Mouse (Mus musculus) heart, adult 2 months (tissue): ENCODE results near the gene Gm10553. TPM values are rescaled to one million over a fixed set of nuclear protein-coding genes. Genes with fewer than 3 reads are reported as not detected.
"Not testable (repeated sequence)": the region's sequence is repeated elsewhere in the genome, so short reads cannot be mapped to it uniquely, and the experiment has no call there.

Source experiments
- DNase-seq, 2 experiments: peaks; one replicate each; pipeline ENCODE4 v3.0.0; 2021
- H3K27ac ChIP-seq: fragments of 200-600 bp; 2 replicates; pipeline ENCODE4 v1.8.1; 2022
- H3K27me3 ChIP-seq: fragments of 200-500 bp; 2 replicates; pipeline ENCODE4 v1.6.1; 2012; ENCODE audit warnings: mild to moderate bottlenecking, low read length, inconsistent platforms, mixed read lengths; ENCODE audit not compliant: control insufficient read depth, insufficient read depth
- H3K36me3 ChIP-seq: fragments of 200-500 bp; 2 replicates; pipeline ENCODE4 v1.6.1; 2012; ENCODE audit warnings: low read length, inconsistent platforms; ENCODE audit not compliant: control insufficient read depth, insufficient read depth
- H3K4me1 ChIP-seq: fragments of 200-500 bp; 2 replicates; pipeline ENCODE4 v1.6.1; 2011; ENCODE audit warnings: low read length; ENCODE audit not compliant: control insufficient read depth, insufficient read depth
- H3K4me3 ChIP-seq: fragments of 200-600 bp; 2 replicates; pipeline ENCODE4 v1.8.1; 2022
- H3K79me2 ChIP-seq: fragments of 200-500 bp; replicated peaks from 2 replicates; pipeline ENCODE4 v1.6.1; 2012; ENCODE audit warnings: mild to moderate bottlenecking, inconsistent platforms, low read length, moderate library complexity, mixed read lengths; ENCODE audit not compliant: control insufficient read depth, insufficient read depth
- H3K9ac ChIP-seq: fragments of 200-500 bp; 2 replicates; pipeline ENCODE4 v1.6.1; 2012; ENCODE audit warnings: low read depth, mild to moderate bottlenecking, control low read depth, inconsistent platforms, low read length, mixed read lengths
- WGBS: fragments of 180-500 bp; shearing (Covaris S2); methylation state at CpG from one replicate; pipeline ENCODE4 v1.1.7; 2018; 5-methylcytosine and 5-hydroxymethylcytosine counted together
- intact Hi-C: fragments of 180-260 bp; cut with DNase I; formaldehyde crosslinking; loops from one replicate; pipeline ENCODE4 v1.15.1; 2025
- long read RNA-seq: library from polyadenylated mRNA; stranded (forward); transcript quantifications from one replicate; pipeline ENCODE4 v2.0.0, GENCODE M21; 2021
- polyA plus RNA-seq: library from polyadenylated mRNA; depleted of rRNA; stranded (reverse); fragments of >200 nt; gene quantifications from 2 replicates; pipeline ENCODE4 v1.2.3, GENCODE M21; 2012; rRNA removed
- total RNA-seq, 2 experiments: library from RNA; stranded (reverse); gene quantifications; 2 replicates each; pipeline ENCODE4 v1.2.3; 2021

Gene Gm10553
- total RNA-seq (not detected), polyA plus RNA-seq (not detected in 2 replicates)
- long read RNA-seq: 0 reads

DNA sequence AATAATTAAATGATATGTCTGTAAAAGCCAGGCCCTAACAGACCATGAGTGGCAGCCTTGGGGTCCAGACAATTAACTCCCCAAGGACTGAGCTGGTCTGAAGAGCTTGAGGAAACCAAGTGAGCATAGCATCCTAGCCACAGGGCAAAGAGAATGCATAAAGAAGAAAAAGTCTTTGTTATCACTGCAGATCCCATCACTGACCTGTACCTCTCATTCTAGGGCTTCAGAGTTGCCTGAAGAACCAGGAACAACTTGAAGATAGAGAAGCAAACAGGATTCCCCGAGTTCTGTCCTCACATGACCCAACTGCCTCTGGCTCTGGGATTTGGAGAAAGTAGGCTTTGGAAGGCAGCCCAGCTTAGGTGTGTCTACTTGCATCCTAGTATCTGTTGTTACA is at the start of gene Gm10553:
TSS of gene Gm10553 (plus strand) at position 301 of the 400 bp plus-strand sequence.
- H3K36me3 ChIP-seq, DNase-seq, intact Hi-C loops, H3K27me3 ChIP-seq, H3K9ac ChIP-seq, H3K4me1 ChIP-seq, H3K27ac ChIP-seq, H3K4me3 ChIP-seq, H3K79me2 ChIP-seq: not testable (repeated sequence)
- WGBS: 45% methylated on average over 1 of the region's 1 CpGs

DNA sequence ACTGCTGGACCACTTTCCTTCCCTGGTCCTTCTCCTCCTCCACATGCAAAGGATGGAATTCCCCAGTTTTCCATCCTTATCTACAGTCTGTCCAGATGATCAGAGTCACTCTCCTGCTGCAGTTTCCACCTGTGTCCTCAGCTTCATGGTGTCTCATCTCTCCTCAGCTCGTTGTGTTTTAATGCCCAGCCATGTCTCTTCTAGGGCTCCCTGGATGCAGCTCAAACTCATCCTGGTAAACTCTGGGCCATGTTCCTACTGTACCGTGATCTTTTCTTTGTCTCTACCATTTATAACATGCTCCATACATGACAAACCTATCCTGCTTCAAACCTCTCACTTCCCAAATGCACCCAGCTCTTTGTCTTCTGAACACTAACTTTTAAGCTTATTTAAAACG is 28.3 kb upstream of the Gm10553 start:
- H3K4me3 ChIP-seq, H3K79me2 ChIP-seq, H3K9ac ChIP-seq, DNase-seq, H3K4me1 ChIP-seq, H3K27ac ChIP-seq, H3K27me3 ChIP-seq, intact Hi-C loops, H3K36me3 ChIP-seq: not testable (repeated sequence)
- 41% methylated on average over 3 of the region's 3 CpGs for WGBS

DNA sequence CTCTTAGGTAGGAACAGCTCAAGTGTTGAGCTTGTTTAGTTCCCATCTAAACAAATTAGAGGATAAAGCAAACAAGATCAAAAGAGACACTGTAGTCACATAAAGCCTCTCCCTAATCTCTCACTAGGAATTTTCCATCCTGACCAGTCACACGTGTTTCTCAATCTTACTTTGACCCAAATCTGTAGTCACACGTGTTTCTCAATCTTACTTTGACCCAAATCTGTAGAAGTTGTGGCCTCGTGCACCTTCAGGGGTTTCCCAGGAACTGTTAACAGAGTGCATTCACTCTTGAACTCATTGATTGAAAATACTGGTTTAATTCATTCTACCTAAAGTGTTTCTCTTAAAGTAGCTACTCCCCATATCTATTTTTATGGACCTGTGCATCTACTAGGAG is 26.9 kb upstream of the Gm10553 start:
- WGBS: 48% methylated on average over 3 of the region's 3 CpGs
- H3K27ac ChIP-seq, H3K4me3 ChIP-seq, H3K36me3 ChIP-seq, H3K79me2 ChIP-seq, H3K9ac ChIP-seq, DNase-seq, H3K27me3 ChIP-seq, intact Hi-C loops, H3K4me1 ChIP-seq: not testable (repeated sequence)

DNA sequence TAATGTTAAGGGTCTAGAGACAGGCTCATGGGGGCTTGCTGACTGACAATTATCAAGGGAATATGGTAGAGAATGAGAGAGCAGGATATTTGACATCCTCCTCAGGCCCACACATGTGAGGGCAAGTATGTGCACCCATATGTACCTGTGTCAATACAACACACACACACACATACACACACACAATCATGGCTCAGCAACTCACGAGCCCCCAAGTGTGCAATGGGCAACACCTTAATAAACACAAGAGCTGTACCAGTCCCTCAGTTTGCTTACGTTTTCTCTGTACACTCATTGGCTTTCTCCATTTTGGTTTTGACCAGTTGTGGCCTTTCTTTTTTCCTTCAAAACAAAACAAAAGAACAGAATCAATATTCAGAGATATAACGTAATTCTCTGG is 15.2 kb upstream of the Gm10553 start:
- H3K36me3 ChIP-seq, H3K4me1 ChIP-seq, H3K27me3 ChIP-seq, H3K27ac ChIP-seq, DNase-seq, intact Hi-C loops, H3K4me3 ChIP-seq, H3K9ac ChIP-seq, H3K79me2 ChIP-seq: not testable (repeated sequence)
- 41% methylated on average over 3 of the region's 3 CpGs for WGBS

DNA sequence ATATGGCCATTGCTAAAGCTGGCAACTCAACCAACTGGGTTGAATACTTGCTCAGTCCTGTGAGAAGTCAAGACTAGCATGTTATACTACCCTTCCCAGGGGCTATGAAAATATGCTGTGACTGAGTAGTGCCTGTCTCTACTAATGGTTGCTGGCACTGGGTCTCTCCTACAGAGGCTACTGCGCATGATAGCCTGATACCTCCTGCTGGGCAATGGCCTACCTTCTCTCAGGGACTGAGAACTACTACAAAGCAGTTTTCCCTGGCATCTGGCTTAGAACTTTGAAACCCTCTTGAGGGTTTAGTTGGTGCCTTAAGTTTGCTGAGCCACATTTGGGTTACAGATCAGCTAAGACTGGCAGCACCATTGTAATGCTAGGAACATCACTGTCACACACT is 13.8 kb upstream of the Gm10553 start:
- H3K9ac ChIP-seq, H3K4me3 ChIP-seq, H3K27ac ChIP-seq, DNase-seq, H3K79me2 ChIP-seq, intact Hi-C loops, H3K4me1 ChIP-seq, H3K36me3 ChIP-seq, H3K27me3 ChIP-seq: not testable (repeated sequence)
- WGBS: 64% methylated on average over 1 of the region's 1 CpGs

DNA sequence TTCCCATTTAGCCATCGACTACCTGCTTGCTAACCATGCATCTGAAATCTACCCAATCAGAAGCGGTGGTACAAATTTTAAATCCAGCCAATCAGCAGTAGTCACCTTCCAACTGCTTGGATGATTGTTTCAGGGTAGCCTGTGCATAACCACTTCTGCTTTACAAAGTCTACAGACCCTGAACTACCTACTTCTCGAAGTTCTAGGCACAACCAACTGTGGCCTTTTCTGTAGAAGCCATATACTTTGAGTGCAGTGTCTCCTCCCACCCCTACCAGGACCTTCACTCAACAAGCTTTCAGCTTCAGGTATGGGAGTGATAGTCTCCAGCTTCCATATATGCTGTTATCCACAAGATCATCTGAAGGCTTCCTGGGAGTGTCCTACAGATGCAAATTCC is 7.8 kb upstream of the Gm10553 start:
- DNase-seq, H3K9ac ChIP-seq, H3K4me1 ChIP-seq, H3K36me3 ChIP-seq, H3K4me3 ChIP-seq, intact Hi-C loops, H3K79me2 ChIP-seq, H3K27ac ChIP-seq, H3K27me3 ChIP-seq: not testable (repeated sequence)
- WGBS: 29% methylated on average over 1 of the region's 3 CpGs

DNA sequence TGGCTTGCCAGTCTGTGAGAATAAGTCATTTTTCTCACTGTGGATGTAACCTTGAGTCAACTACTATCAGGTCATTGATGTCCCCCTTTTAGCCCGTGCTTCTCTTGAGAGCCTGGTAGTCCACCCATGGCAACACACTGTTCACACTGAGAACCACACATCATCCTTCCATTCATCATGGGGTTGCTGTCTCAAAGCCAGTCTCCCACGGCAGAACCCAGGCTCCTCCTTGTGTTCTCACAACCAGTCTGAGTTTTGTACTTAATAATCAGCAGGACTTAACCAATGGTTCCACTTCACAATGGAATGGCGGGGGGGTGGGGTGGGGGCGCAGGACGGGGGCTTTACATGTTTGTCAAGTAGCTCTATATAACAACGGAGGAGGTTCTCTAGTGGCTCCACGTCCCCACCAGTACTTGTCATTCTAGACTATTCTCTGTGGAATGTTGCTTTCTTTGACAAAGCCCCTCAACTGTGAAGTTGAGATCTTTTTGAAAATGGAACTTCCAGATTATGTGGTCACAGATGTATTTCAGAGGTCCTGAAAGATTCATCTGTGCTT is 6.9 kb upstream of the Gm10553 start:
- intact Hi-C loops, H3K4me3 ChIP-seq, H3K36me3 ChIP-seq, H3K27ac ChIP-seq, H3K4me1 ChIP-seq, H3K9ac ChIP-seq, DNase-seq, H3K79me2 ChIP-seq, H3K27me3 ChIP-seq: not testable (repeated sequence)
- WGBS: 71% methylated on average over 6 of the region's 7 CpGs

DNA sequence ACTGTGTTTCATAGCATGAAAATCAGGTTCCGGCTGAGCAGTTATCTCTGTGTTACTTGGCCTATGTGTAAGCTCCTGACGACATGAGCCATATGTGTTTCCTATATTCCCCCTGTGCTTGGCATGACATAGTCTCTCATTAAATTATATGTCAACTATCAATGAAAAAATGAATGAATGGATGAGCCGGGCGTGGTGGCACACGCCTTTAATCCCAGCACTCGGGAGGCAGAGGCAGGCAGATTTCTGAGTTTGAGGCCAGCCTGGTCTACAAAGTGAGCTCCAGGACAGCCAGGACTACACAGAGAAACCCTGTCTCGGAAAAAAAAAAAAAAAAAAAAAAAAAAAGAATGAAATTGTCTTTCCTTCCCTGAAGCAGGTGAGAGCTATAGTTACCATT is 883 bp upstream of the Gm10553 start:
- H3K4me1 ChIP-seq, H3K4me3 ChIP-seq, DNase-seq, H3K79me2 ChIP-seq, H3K27ac ChIP-seq, intact Hi-C loops, H3K27me3 ChIP-seq, H3K36me3 ChIP-seq, H3K9ac ChIP-seq: not testable (repeated sequence)
- 67% methylated on average over 6 of the region's 7 CpGs for WGBS

DNA sequence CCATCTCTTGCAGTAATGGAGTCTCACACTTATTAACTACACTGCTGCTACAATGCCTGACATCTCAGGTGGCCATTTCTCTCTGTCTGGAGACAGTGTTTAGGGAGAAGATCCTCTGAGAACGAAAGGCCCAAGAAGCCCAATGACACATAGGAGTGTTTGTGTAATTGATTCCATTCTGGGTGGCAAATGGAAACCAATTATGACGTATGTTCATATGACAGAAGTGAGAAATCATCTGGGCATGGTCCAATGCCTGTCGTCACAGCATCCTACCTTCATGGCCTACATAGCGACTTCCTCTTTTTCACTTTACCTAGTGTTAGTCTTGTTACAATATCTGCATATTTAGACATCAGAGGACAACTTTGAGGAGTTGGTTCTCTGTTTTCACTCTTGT is 1.8 kb downstream of the Gm10553 start:
- WGBS: 78% methylated on average over 4 of the region's 4 CpGs
- not testable (repeated sequence) for DNase-seq, H3K36me3 ChIP-seq

DNA sequence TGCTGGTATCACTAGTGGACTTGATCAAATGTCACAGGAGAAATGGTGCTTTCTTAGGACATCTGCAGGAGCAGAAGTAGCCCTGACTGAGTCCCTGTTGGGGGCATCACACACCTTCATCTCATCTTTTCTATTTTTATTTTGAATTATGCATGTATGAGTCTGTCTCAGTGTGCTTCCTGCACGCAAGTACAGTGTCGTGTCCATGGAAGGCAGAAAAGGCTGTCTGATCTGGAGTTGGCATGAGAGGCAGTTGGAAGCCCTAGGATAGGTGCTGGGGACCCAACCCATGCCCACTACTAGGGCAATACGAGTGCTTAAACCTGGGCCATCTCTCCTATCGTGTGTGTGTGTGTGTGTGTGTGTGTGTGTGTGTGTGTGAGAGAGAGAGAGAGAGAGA is 5.4 kb downstream of the Gm10553 start:
- H3K27me3 ChIP-seq, H3K36me3 ChIP-seq, H3K4me1 ChIP-seq, H3K9ac ChIP-seq, H3K27ac ChIP-seq, DNase-seq, H3K4me3 ChIP-seq, intact Hi-C loops, H3K79me2 ChIP-seq: not testable (repeated sequence)
- 60% methylated on average over 4 of the region's 4 CpGs for WGBS

More for the DNA sequence above, 1.8 kb downstream of the Gm10553 start:
- H3K27me3 ChIP-seq, H3K4me1 ChIP-seq, H3K9ac ChIP-seq, H3K27ac ChIP-seq, intact Hi-C loops, H3K79me2 ChIP-seq, H3K4me3 ChIP-seq: not testable (repeated sequence)
